Mouse (Mus musculus) midbrain, embryonic 15.5 days (tissue): Measurements from ENCODE around the gene Ephb1. TPM values are rescaled to one million over a fixed set of nuclear protein-coding genes. Genes with fewer than 3 reads are reported as not detected.

Source experiments
- ATAC-seq: fragments of 200-750 bp; cut with Nextera tagmentation; replicated peaks from 2 replicates; pipeline ENCODE4 v1.8.0; 2017; ENCODE audit warnings: moderate TSS enrichment
- H3K27ac ChIP-seq: fragments of 300-500 bp; sonication (generic); 2 replicates; pipeline ENCODE4 v1.5.1; 2015; ENCODE audit warnings: mild to moderate bottlenecking, inconsistent platforms
- H3K27me3 ChIP-seq: fragments of 300-500 bp; sonication (generic); replicated peaks from 2 replicates; pipeline ENCODE4 v1.6.1; 2015; ENCODE audit warnings: inconsistent platforms
- H3K36me3 ChIP-seq: fragments of 300-500 bp; sonication (generic); replicated peaks from 2 replicates; pipeline ENCODE4 v1.6.1; 2015; ENCODE audit warnings: inconsistent platforms
- H3K4me1 ChIP-seq: fragments of 300-500 bp; sonication (generic); 2 replicates; pipeline ENCODE4 v1.6.1; 2015; ENCODE audit warnings: inconsistent platforms
- H3K4me2 ChIP-seq: fragments of 300-500 bp; sonication (generic); 2 replicates; pipeline ENCODE4 v1.6.1; 2015; ENCODE audit warnings: inconsistent platforms, mild to moderate bottlenecking, moderate library complexity
- H3K4me3 ChIP-seq: fragments of 300-500 bp; sonication (generic); 2 replicates; pipeline ENCODE4 v1.5.1; 2015; ENCODE audit warnings: mild to moderate bottlenecking, inconsistent platforms
- H3K9ac ChIP-seq: fragments of 300-500 bp; sonication (generic); 2 replicates; pipeline ENCODE4 v1.6.1; 2015; ENCODE audit warnings: mild to moderate bottlenecking, inconsistent platforms
- H3K9me3 ChIP-seq: fragments of 300-500 bp; sonication (generic); 2 replicates; pipeline ENCODE4 v1.6.1; 2016; ENCODE audit warnings: inconsistent platforms
- WGBS: fragments of 180-500 bp; shearing (Covaris S2); methylation state at CpG from one replicate; pipeline ENCODE4 v1.1.7; 2015; ENCODE audit warnings: mixed read lengths; 5-methylcytosine and 5-hydroxymethylcytosine counted together
- microRNA-seq: library from miRNA; unstranded; fragments of <30 nt; microRNA quantifications from one replicate; pipeline ENCODE4, GENCODE M21; 2016
- polyA plus RNA-seq: library from polyadenylated mRNA; unstranded; fragments of >200 nt; fragmentation: Nextera tagmentation; extraction: Ambion mirVana; gene quantifications from 2 replicates; pipeline ENCODE4 v1.2.1, GENCODE M21; 2015

Ephb1 gene
- polyA plus RNA-seq, 1 experiment from 2014 or later, result 90.2 TPM

DNA sequence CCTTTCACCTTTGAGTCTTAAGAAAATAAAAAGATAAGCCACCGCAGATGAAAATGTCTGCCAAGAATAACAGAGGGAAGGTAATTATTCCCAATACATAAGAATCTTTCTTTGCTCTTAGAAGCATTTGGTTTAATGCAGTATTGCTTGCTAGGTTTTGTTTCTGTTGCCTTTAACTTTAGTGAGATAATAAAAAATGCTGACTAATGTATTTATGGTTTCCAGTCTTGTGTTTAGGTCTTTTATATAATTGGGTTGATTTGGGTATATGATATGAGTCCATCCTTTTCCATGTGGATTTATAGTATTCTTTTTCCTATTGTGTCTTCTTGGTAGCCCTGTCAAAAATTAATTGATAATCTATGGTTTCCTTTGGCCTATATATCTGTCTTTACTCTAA, 456.6 kb downstream of the Ephb1 start:
- H3K9ac ChIP-seq, result no peak overlapping the region
- H3K27ac ChIP-seq, result no peak overlapping the region
- no peaks in the 10 kb centered on the region for H3K27me3 ChIP-seq
- H3K9me3 ChIP-seq, result no peaks in the 10 kb centered on the region
- WGBS, result 97% methylated on average over 1 of the region's 1 CpGs
- no peak overlapping the region for H3K4me2 ChIP-seq
- no peaks in the 10 kb centered on the region for H3K36me3 ChIP-seq
- ATAC-seq, result no peak
- H3K4me1 ChIP-seq, result no peaks in the 10 kb centered on the region
- H3K4me3 ChIP-seq, result no peak overlapping the region

DNA sequence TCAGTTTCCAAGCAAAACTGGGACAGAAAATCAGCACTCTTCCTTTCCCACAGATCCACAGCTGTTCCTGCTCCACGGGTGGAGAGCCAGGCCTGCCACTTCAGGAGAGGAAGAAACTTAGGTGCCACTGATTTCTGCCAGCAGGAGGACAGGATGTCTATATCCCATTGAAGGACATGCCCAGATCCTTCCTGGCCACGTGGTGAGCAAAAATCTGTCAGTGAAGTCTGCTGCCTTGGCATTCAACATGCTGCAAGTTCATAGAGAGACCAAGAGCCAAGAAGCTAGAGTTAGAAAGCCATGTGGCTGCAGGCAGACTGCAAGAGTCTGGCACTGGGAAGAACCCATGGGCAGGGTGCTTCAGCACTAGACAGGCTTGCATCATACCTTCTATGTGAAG, 471.2 kb downstream of the Ephb1 start:
- Histone ChIP-seq H3K27ac (no peak overlapping the region), H3K36me3 (no peaks in the 10 kb centered on the region), H3K9ac (no peak overlapping the region), H3K4me3 (no peak overlapping the region), H3K27me3 (no peaks in the 10 kb centered on the region), H3K9me3 (no peaks in the 10 kb centered on the region), H3K4me2 (no peak overlapping the region), H3K4me1 (no peaks in the 10 kb centered on the region)
- WGBS, result 76% methylated on average over 2 of the region's 2 CpGs
- no peak for ATAC-seq

DNA sequence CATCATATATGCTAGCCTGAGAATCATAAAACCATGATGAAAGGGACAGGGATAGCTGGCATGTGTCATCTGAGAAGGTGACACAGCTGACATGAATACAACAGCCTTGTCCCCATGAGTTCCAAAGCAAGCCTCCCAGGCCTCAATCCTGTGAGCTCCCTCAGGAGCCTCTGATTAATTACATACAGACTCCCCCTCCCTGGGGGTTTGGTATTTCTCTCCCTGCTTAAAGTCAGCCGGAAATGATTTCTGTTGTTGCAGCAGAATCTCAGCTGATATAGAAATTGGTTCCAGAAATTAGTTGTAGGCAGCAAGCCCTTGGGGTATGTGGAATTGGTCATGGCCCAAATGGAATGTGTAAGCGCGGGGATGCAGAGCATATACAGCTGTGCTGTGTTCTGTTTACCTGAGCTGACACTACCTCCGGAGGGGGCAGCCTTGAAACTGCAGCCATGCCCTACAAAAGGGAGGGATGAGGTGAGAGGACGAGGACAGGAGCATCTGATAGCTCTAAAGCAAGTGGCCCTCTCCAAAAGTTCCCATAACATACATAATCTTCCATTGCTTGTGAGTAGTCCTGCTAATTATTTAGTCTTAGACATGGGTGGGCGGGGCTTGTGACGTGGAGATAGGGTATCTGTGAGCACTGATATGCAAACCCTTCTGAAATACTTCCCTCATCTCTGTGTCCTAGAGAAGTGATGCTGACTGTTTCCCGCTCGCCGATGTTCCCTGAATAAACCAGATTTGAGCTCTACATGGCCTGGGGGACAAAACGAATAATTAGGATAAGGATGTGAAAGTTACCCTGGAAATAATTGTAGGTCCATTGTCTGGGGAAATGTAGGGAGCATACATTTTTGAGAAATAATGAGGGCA, 477.1 kb downstream of the Ephb1 start:
- ATAC-seq, result 0 out of 2 replicates have a peak, but pooled peaks have one; percentile 48
- Histone ChIP-seq H3K4me1 (no peaks in the 10 kb centered on the region), H3K4me3 (no peak overlapping the region), H3K9ac (no peak overlapping the region), H3K9me3 (no peaks in the 10 kb centered on the region), H3K27me3 (no peaks in the 10 kb centered on the region), H3K4me2 (no peak overlapping the region), H3K36me3 (no peaks in the 10 kb centered on the region), H3K27ac (no peak overlapping the region)
- WGBS, result 66% methylated on average over 11 of the region's 11 CpGs

DNA sequence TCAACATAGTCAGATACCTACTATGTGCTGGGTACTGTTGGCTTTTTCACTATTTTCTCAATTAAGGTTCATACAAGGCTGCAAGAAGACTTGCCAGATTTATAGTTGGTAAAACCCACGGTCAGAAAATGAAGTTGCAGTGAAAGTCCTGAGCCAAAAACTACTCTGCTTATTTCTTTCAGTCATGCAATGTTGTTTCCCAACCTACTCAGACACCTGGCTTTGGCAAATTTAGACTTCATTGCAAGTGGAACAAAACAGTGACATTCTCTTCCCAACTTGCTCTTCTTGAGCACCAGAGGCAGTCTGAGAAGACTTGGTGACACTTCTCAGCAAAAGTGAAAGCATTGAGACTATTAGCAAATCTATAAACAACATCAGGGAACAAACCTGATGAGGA, 479.2 kb downstream of the Ephb1 start:
- no peak overlapping the region for H3K4me2 ChIP-seq
- ATAC-seq, result no peak
- no peaks in the 10 kb centered on the region for H3K4me1 ChIP-seq
- no peak overlapping the region for H3K4me3 ChIP-seq
- H3K27me3 ChIP-seq, result no peaks in the 10 kb centered on the region
- no peaks in the 10 kb centered on the region for H3K36me3 ChIP-seq
- no peak overlapping the region for H3K27ac ChIP-seq
- H3K9ac ChIP-seq, result no peak overlapping the region
- WGBS, result 95% methylated on average over 1 of the region's 1 CpGs
- H3K9me3 ChIP-seq, result no peaks in the 10 kb centered on the region

Small RNA genes within 50 kb of the gene (microRNA-seq; reads per million reads assigned to microRNA genes)
- not detected for gene Mir7243

Other genes with a start within 250 kb of the Ephb1 start
- gene Ky, start 151.1 kb upstream of the Ephb1 start, polyA plus RNA-seq, result 0.52 and 0.80 TPM in 2 replicates